Comparison of ENCODE assay signal across 21 mouse cellular contexts in the genomic region with DNA sequence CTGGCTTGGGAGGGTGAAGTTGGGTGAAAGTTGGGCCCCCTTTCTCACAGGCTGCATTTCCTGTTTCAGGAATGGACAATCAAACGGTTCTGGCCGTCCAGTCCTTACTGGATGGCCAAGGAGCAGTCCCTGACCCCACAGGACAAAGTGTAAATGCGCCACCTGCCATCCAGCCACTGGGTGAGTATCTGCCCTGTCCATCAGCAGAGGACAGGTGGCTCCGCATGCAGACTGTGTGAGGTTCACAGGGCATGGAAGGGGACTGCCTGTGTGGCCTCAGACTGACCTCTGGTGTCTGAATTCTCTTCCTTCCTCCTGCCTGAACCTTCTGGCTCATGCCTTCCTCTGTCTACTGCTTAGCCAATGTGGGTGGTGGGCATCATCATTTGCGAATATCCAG. TPM values are rescaled to one million over a fixed set of nuclear protein-coding genes. Genes with fewer than 3 reads are reported as not detected.
A peak's percentile ranks its signal among the peaks of the same experiment; 100 is the strongest.
DNase-seq lines count a peak whose midpoint lies in the region; ATAC-seq and TF ChIP-seq lines count a peak whose summit lies in the region.
"Had no signal": no experiment of that assay in that cellular context is flagged by ENCODE, and none has a peak within 500 bp of the region (broad histone marks: within the 10 kb centered on the region; RNA-seq: fewer than 3 reads in every experiment).

No protein-coding gene starts in this region.

- H3K4me1 ChIP-seq in kidney, adult 2 months (ENCODE audit: control insufficient read depth, insufficient read depth, low read length), result no peaks in the 10 kb centered on the region
- H3K4me1 ChIP-seq in megakaryocyte, embryonic 14.5 days, result peaks cover 27% of the 10 kb centered on the region
- H3K4me1 ChIP-seq in liver, embryonic 16.5 days (ENCODE audit: control insufficient read depth, low read depth, low read length), result no peaks in the 10 kb centered on the region; the same call in 1 of the 2 replicates
- H3K4me1 ChIP-seq: forebrain, embryonic 10.5 days; hindbrain, embryonic 12.5 days; limb, embryonic 15.5 days; midbrain, embryonic 15.5 days had no signal

- no peak overlapping the region for H3K27ac ChIP-seq in kidney, adult 2 months (ENCODE audit: insufficient read depth, low read depth, low read length)
- no peak overlapping the region for H3K27ac ChIP-seq in liver, embryonic 16.5 days (ENCODE audit: low read length)
- H3K27ac ChIP-seq: forebrain, embryonic 10.5 days; hindbrain, embryonic 12.5 days; layer of hippocampus, adult 2 months; limb, embryonic 15.5 days; midbrain, embryonic 15.5 days had no signal

- no peak overlapping the region; the same call in 1 of the 2 replicates for H3K9ac ChIP-seq in liver, embryonic 16.5 days (ENCODE audit: low read depth, low read length)
- H3K9ac ChIP-seq: hindbrain, embryonic 12.5 days; limb, embryonic 15.5 days; midbrain, embryonic 15.5 days had no signal

- no peak for ATAC-seq in megakaryocyte, adult 5-6 weeks (ENCODE audit: poor library complexity, severe bottlenecking)
- ATAC-seq in liver, embryonic 16.5 days (ENCODE audit: low read depth), result peak; percentile 51
- ATAC-seq: midbrain, embryonic 15.5 days had no signal

- TF ChIP-seq POLR2A in kidney, adult 2 months (IDR thresholded peaks at IDR 0.05; ENCODE audit: low read depth, low read length), result no peak

- no peak overlapping the region for H3K4me3 ChIP-seq in kidney, adult 2 months (ENCODE audit: insufficient read depth, low read depth, low read length)
- H3K4me3 ChIP-seq in megakaryocyte, embryonic 14.5 days (replicated peaks), result peak overlapping the region; percentile 15
- no peak overlapping the region for H3K4me3 ChIP-seq in liver, embryonic 16.5 days (ENCODE audit: low read depth, low read length)
- H3K4me3 ChIP-seq: forebrain, embryonic 10.5 days; hindbrain, embryonic 12.5 days; layer of hippocampus, adult 2 months; limb, embryonic 15.5 days; midbrain, embryonic 15.5 days had no signal

- peak; percentile 63 for DNase-seq in kidney, adult 2 months
- no peak for DNase-seq in kidney, adult 18-20 months
- DNase-seq in spleen, postnatal 36 days (ENCODE audit: low spot score in 2 of 2), result no peak
- DNase-seq in frontal cortex, postnatal 10 days (ENCODE audit: low spot score in 2 of 2), result no peak
- DNase-seq: cerebellum, adult 2 months had no signal

- H3K4me2 ChIP-seq in liver, embryonic 16.5 days (ENCODE audit: low read depth, low read length), result no peak overlapping the region
- H3K4me2 ChIP-seq: hindbrain, embryonic 12.5 days; limb, embryonic 15.5 days; midbrain, embryonic 15.5 days had no signal

- no peaks in the 10 kb centered on the region for H3K36me3 ChIP-seq in kidney, adult 2 months (ENCODE audit: control insufficient read depth, insufficient read depth, low read length)
- peaks cover 76% of the 10 kb centered on the region for H3K36me3 ChIP-seq in megakaryocyte, embryonic 14.5 days (replicated peaks; ENCODE audit: low read length)
- H3K36me3 ChIP-seq in liver, embryonic 16.5 days (ENCODE audit: control insufficient read depth, insufficient read depth), result no peaks in the 10 kb centered on the region; the same call in 1 of the 2 replicates

- no peaks in the 10 kb centered on the region for H3K27me3 ChIP-seq in kidney, adult 2 months (replicated peaks; ENCODE audit: control insufficient read depth, insufficient read depth, low read length)
- H3K27me3 ChIP-seq in megakaryocyte, embryonic 14.5 days (replicated peaks), result no peaks in the 10 kb centered on the region
- no peaks in the 10 kb centered on the region for H3K27me3 ChIP-seq in liver, embryonic 16.5 days (ENCODE audit: control insufficient read depth, insufficient read depth, low read depth, low read length)
- H3K27me3 ChIP-seq: hindbrain, embryonic 12.5 days; limb, embryonic 15.5 days; midbrain, embryonic 15.5 days had no signal

- H3K9me3 ChIP-seq in megakaryocyte, embryonic 14.5 days, result peaks cover 12% of the 10 kb centered on the region; the same call in 1 of the 2 replicates
- H3K9me3 ChIP-seq in liver, embryonic 16.5 days (replicated peaks; ENCODE audit: control insufficient read depth, low read length), result 0 out of 2 replicates have a peak, but pooled peaks cover 2% of the 10 kb centered on the region
- H3K9me3 ChIP-seq: hindbrain, embryonic 12.5 days; limb, embryonic 15.5 days; midbrain, embryonic 15.5 days had no signal

- 52% methylated on average over 5 of the region's 5 CpGs for WGBS in kidney, adult 2 months
- WGBS in liver, embryonic 16.5 days (ENCODE audit: insufficient replicate concordance), result 60% methylated on average over 5 of the region's 5 CpGs

- TF ChIP-seq CTCF in kidney, adult 2 months (conservative IDR thresholded peaks at IDR 0.05; ENCODE audit: insufficient read depth, insufficient read length, low read depth, low read length), result peak; percentile 34; the same call in 1 of the 2 replicates

RNA-seq across cellular contexts. Expression of a gene that starts 8.4 kb away (rescaled TPM):
- polyA plus RNA-seq in kidney, adult 2 months (2012; rRNA removed), result 0.57 and 0.86 TPM in 2 replicates
- 1.6 and 14.8 TPM in 2 replicates for polyA plus RNA-seq in megakaryocyte, embryonic 14.5 days (2012; ENCODE audit: insufficient read depth, low replicate concordance)
- total RNA-seq in megakaryocyte, adult 5-6 weeks (2015), result 2.7 TPM in 1 of 2 replicates, not detected in the other
- total RNA-seq in megakaryocyte, adult 5-6 weeks (2017), result 0.85 TPM in 1 of 2 replicates, not detected in the other
- polyA plus RNA-seq in liver, embryonic 16.5 days (2015; fragmentation: Nextera tagmentation; extraction: Ambion mirVana), result 0.19 and 0.20 TPM in 2 replicates
- total RNA-seq: adrenal gland, adult 18-20 months; gastrocnemius, adult 8-10 months; granulocyte monocyte progenitor cell, adult 5-6 weeks; layer of hippocampus, adult 2 months; left cerebral cortex, adult 18-20 months; left cerebral cortex, postnatal 36 days; megakaryocyte-erythroid progenitor cell, adult 5-6 weeks had no signal
- polyA plus RNA-seq: cerebellum, adult 2 months; heart, postnatal 0 days; hindbrain, embryonic 12.5 days; lung, embryonic 16.5 days had no signal

RNA-seq across cellular contexts. Expression of a gene that starts 8.6 kb away (rescaled TPM):
- polyA plus RNA-seq in kidney, adult 2 months (2012; rRNA removed), result 4.9 and 5.3 TPM in 2 replicates
- 4.0 and 4.4 TPM in 2 replicates for polyA plus RNA-seq in megakaryocyte, embryonic 14.5 days (2012; ENCODE audit: insufficient read depth, low replicate concordance)
- 2.2 and 2.3 TPM in 2 replicates for total RNA-seq in megakaryocyte, adult 5-6 weeks (2015)
- total RNA-seq in megakaryocyte, adult 5-6 weeks (2017), result 1.5 and 1.8 TPM in 2 replicates
- polyA plus RNA-seq in liver, embryonic 16.5 days (2015; fragmentation: Nextera tagmentation; extraction: Ambion mirVana), result 1.7 and 2.3 TPM in 2 replicates

RNA-seq across cellular contexts. Expression of a gene that starts 18.2 kb away (rescaled TPM):
- 118 and 138 TPM in 2 replicates for polyA plus RNA-seq in kidney, adult 2 months (2012; rRNA removed)
- polyA plus RNA-seq in megakaryocyte, embryonic 14.5 days (2012; ENCODE audit: insufficient read depth, low replicate concordance), result 8.5 and 10.5 TPM in 2 replicates
- total RNA-seq in megakaryocyte, adult 5-6 weeks (2015), result 21.9 and 24.2 TPM in 2 replicates
- total RNA-seq in megakaryocyte, adult 5-6 weeks (2017), result 24.4 and 27.1 TPM in 2 replicates
- 43.0 and 44.9 TPM in 2 replicates for polyA plus RNA-seq in liver, embryonic 16.5 days (2015; fragmentation: Nextera tagmentation; extraction: Ambion mirVana)

RNA-seq across cellular contexts. Expression of a gene that starts 29.8 kb away (rescaled TPM):
- 71.9 and 102 TPM in 2 replicates for polyA plus RNA-seq in kidney, adult 2 months (2012; rRNA removed)
- 131 and 221 TPM in 2 replicates for polyA plus RNA-seq in megakaryocyte, embryonic 14.5 days (2012; ENCODE audit: insufficient read depth, low replicate concordance)
- total RNA-seq in megakaryocyte, adult 5-6 weeks (2015), result 117 and 122 TPM in 2 replicates
- total RNA-seq in megakaryocyte, adult 5-6 weeks (2017), result 166 and 187 TPM in 2 replicates
- 9.9 and 10.3 TPM in 2 replicates for polyA plus RNA-seq in liver, embryonic 16.5 days (2015; fragmentation: Nextera tagmentation; extraction: Ambion mirVana)

RNA-seq across cellular contexts. Expression of a gene that starts 52.0 kb away (rescaled TPM):
- polyA plus RNA-seq in kidney, adult 2 months (2012; rRNA removed), result 3.6 and 4.1 TPM in 2 replicates
- 24.2 and 31.3 TPM in 2 replicates for polyA plus RNA-seq in megakaryocyte, embryonic 14.5 days (2012; ENCODE audit: insufficient read depth, low replicate concordance)
- 14.3 and 16.2 TPM in 2 replicates for total RNA-seq in megakaryocyte, adult 5-6 weeks (2015)
- 7.7 and 9.3 TPM in 2 replicates for total RNA-seq in megakaryocyte, adult 5-6 weeks (2017)
- 9.8 and 14.5 TPM in 2 replicates for polyA plus RNA-seq in liver, embryonic 16.5 days (2015; fragmentation: Nextera tagmentation; extraction: Ambion mirVana)
